Mouse (Mus musculus): ENCODE data around the gene Ipo9.
A peak's percentile ranks its signal among the peaks of the same experiment; 100 is the strongest.

The Ipo9 gene

GRCm38 (mm10) chr1:135368245-135368644 is 62.1 kb downstream of the Ipo9 start:
- peak; percentile 93 for DNase-seq (ENCODE audit: low read depth, low spot score)

GRCm38 (mm10) chr1:135367595-135367994 is 62.7 kb downstream of the Ipo9 start:
- DNase-seq (ENCODE audit: low read depth, low spot score), result no peak

GRCm38 (mm10) chr1:135367005-135367404 is 63.3 kb downstream of the Ipo9 start:
- DNase-seq (ENCODE audit: low read depth, low spot score), result no peak

GRCm38 (mm10) chr1:135366380-135366779 is 63.9 kb downstream of the Ipo9 start:
- DNase-seq (ENCODE audit: low read depth, low spot score), result no peak

GRCm38 (mm10) chr1:135363446-135363845 is 66.9 kb downstream of the Ipo9 start:
- no peak for DNase-seq (ENCODE audit: low read depth, low spot score)

- no peak for DNase-seq (ENCODE audit: low read depth, low spot score)
These were observed 68.2 kb downstream of the Ipo9 start for GRCm38 (mm10) chr1:135362115-135362514.

- no peak for DNase-seq (ENCODE audit: low read depth, low spot score)
These were observed 68.8 kb downstream of the Ipo9 start for GRCm38 (mm10) chr1:135361491-135361890.

- no peak for DNase-seq (ENCODE audit: low read depth, low spot score)
These were observed 71.2 kb downstream of the Ipo9 start for GRCm38 (mm10) chr1:135359071-135359470.

GRCm38 (mm10) chr1:135351953-135352352 is 78.3 kb downstream of the Ipo9 start:
- no peak for DNase-seq (ENCODE audit: low read depth, low spot score)

GRCm38 (mm10) chr1:135347498-135348169 is 82.7 kb downstream of the Ipo9 start:
- no peak for DNase-seq (ENCODE audit: low read depth, low spot score)

- DNase-seq (ENCODE audit: low read depth, low spot score), result no peak
These were observed 83.4 kb downstream of the Ipo9 start for GRCm38 (mm10) chr1:135346891-135347290.

- no peak for DNase-seq (ENCODE audit: low read depth, low spot score)
These were observed 86.3 kb downstream of the Ipo9 start for GRCm38 (mm10) chr1:135344026-135344425.

- DNase-seq (ENCODE audit: low read depth, low spot score), result no peak
These were observed 88.4 kb downstream of the Ipo9 start for GRCm38 (mm10) chr1:135341947-135342346.
